Mouse (Mus musculus): ENCODE data around the gene Pde4d. TPM values are rescaled to one million over a fixed set of nuclear protein-coding genes. Genes with fewer than 3 reads are reported as not detected.

Gene Pde4d
- polyA plus RNA-seq, 1 experiment from 2014 or later: 32.1 TPM

GRCm38 (mm10) chr13:109233911-109234613 is 784.3 kb downstream of the Pde4d start:
- Histone ChIP-seq H3K27ac (ENCODE audit: low read depth, low read length) (no peak overlapping the region), H3K4me2 (ENCODE audit: low read depth, low read length) (no peak overlapping the region), H3K4me1 (ENCODE audit: control insufficient read depth, insufficient read depth, low read length) (no peaks in the 10 kb centered on the region), H3K9me3 (ENCODE audit: control insufficient read depth, low read length) (no peaks in the 10 kb centered on the region), H3K36me3 (ENCODE audit: control insufficient read depth, insufficient read depth, low read length) (no peaks in the 10 kb centered on the region), H3K9ac (replicated peaks; ENCODE audit: low read depth, low read length) (no peak overlapping the region), H3K4me3 (ENCODE audit: low read depth, low read length) (no peak overlapping the region), H3K27me3 (ENCODE audit: control insufficient read depth, insufficient read depth, low read length) (no peaks in the 10 kb centered on the region)
- ATAC-seq (ENCODE audit: low read depth): peak; percentile 25; the same call in 1 of the 2 replicates
- WGBS: 51% methylated on average over 5 of the region's 5 CpGs

GRCm38 (mm10) chr13:109236047-109236446 is 786.3 kb downstream of the Pde4d start:
- no peaks in the 10 kb centered on the region for H3K9me3 ChIP-seq (ENCODE audit: control insufficient read depth, low read length)
- no peak overlapping the region for H3K4me3 ChIP-seq (ENCODE audit: low read depth, low read length)
- no peaks in the 10 kb centered on the region for H3K4me1 ChIP-seq (ENCODE audit: control insufficient read depth, insufficient read depth, low read length)
- no peak overlapping the region for H3K4me2 ChIP-seq (ENCODE audit: low read depth, low read length)
- no peaks in the 10 kb centered on the region for H3K36me3 ChIP-seq (ENCODE audit: control insufficient read depth, insufficient read depth, low read length)
- no peaks in the 10 kb centered on the region for H3K27me3 ChIP-seq (ENCODE audit: control insufficient read depth, insufficient read depth, low read length)
- ATAC-seq (ENCODE audit: low read depth): no peak
- WGBS: 82% methylated on average over 4 of the region's 4 CpGs
- H3K27ac ChIP-seq (ENCODE audit: low read depth, low read length): no peak overlapping the region
- H3K9ac ChIP-seq (replicated peaks; ENCODE audit: low read depth, low read length): no peak overlapping the region

- Histone ChIP-seq H3K4me2 (ENCODE audit: low read depth, low read length) (no peak overlapping the region), H3K27ac (ENCODE audit: low read depth, low read length) (no peak overlapping the region), H3K4me1 (ENCODE audit: control insufficient read depth, insufficient read depth, low read length) (peaks cover 6% of the 10 kb centered on the region; the same call in 1 of the 2 replicates), H3K36me3 (ENCODE audit: control insufficient read depth, insufficient read depth, low read length) (no peaks in the 10 kb centered on the region), H3K9ac (replicated peaks; ENCODE audit: low read depth, low read length) (no peak overlapping the region), H3K9me3 (ENCODE audit: control insufficient read depth, low read length) (no peaks in the 10 kb centered on the region), H3K4me3 (ENCODE audit: low read depth, low read length) (no peak overlapping the region), H3K27me3 (ENCODE audit: control insufficient read depth, insufficient read depth, low read length) (no peaks in the 10 kb centered on the region)
- 75% methylated on average over 4 of the region's 4 CpGs for WGBS
- ATAC-seq (ENCODE audit: low read depth): no peak
These were observed 788.9 kb downstream of the Pde4d start for GRCm38 (mm10) chr13:109238670-109239069.

- H3K4me3 ChIP-seq (ENCODE audit: low read depth, low read length): no peak overlapping the region
- no peak overlapping the region for H3K4me2 ChIP-seq (ENCODE audit: low read depth, low read length)
- WGBS: 70% methylated on average over 11 of the region's 11 CpGs
- H3K27ac ChIP-seq (ENCODE audit: low read depth, low read length): no peak overlapping the region
- peak; percentile 35; the same call in 1 of the 2 replicates for ATAC-seq (ENCODE audit: low read depth)
- H3K27me3 ChIP-seq (ENCODE audit: control insufficient read depth, insufficient read depth, low read length): no peaks in the 10 kb centered on the region
- H3K9ac ChIP-seq (replicated peaks; ENCODE audit: low read depth, low read length): no peak overlapping the region
- no peaks in the 10 kb centered on the region for H3K36me3 ChIP-seq (ENCODE audit: control insufficient read depth, insufficient read depth, low read length)
- H3K9me3 ChIP-seq (ENCODE audit: control insufficient read depth, low read length): no peaks in the 10 kb centered on the region
- peaks cover 6% of the 10 kb centered on the region; the same call in 1 of the 2 replicates for H3K4me1 ChIP-seq (ENCODE audit: control insufficient read depth, insufficient read depth, low read length)
These were observed 789.5 kb downstream of the Pde4d start for GRCm38 (mm10) chr13:109239296-109239695.

GRCm38 (mm10) chr13:109242456-109243050 is 792.8 kb downstream of the Pde4d start:
- H3K27me3 ChIP-seq (ENCODE audit: control insufficient read depth, insufficient read depth, low read length): no peaks in the 10 kb centered on the region
- no peak overlapping the region for H3K4me3 ChIP-seq (ENCODE audit: low read depth, low read length)
- H3K4me2 ChIP-seq (ENCODE audit: low read depth, low read length): no peak overlapping the region
- H3K9ac ChIP-seq (replicated peaks; ENCODE audit: low read depth, low read length): no peak overlapping the region
- H3K9me3 ChIP-seq (ENCODE audit: control insufficient read depth, low read length): no peaks in the 10 kb centered on the region
- H3K27ac ChIP-seq (ENCODE audit: low read depth, low read length): no peak overlapping the region
- H3K4me1 ChIP-seq (ENCODE audit: control insufficient read depth, insufficient read depth, low read length): peaks cover 6% of the 10 kb centered on the region; the same call in 1 of the 2 replicates
- no peak for ATAC-seq (ENCODE audit: low read depth)
- H3K36me3 ChIP-seq (ENCODE audit: control insufficient read depth, insufficient read depth, low read length): no peaks in the 10 kb centered on the region
- WGBS: 60% methylated on average over 9 of the region's 9 CpGs

GRCm38 (mm10) chr13:109243160-109243559 is 793.4 kb downstream of the Pde4d start:
- H3K4me1 ChIP-seq (ENCODE audit: control insufficient read depth, insufficient read depth, low read length): peaks cover 6% of the 10 kb centered on the region; the same call in 1 of the 2 replicates
- WGBS: 31% methylated on average over 3 of the region's 3 CpGs
- no peak overlapping the region for H3K9ac ChIP-seq (replicated peaks; ENCODE audit: low read depth, low read length)
- no peaks in the 10 kb centered on the region for H3K36me3 ChIP-seq (ENCODE audit: control insufficient read depth, insufficient read depth, low read length)
- no peak overlapping the region for H3K4me2 ChIP-seq (ENCODE audit: low read depth, low read length)
- ATAC-seq (ENCODE audit: low read depth): peak; percentile 61; the same call in 1 of the 2 replicates
- no peaks in the 10 kb centered on the region for H3K27me3 ChIP-seq (ENCODE audit: control insufficient read depth, insufficient read depth, low read length)
- no peak overlapping the region for H3K27ac ChIP-seq (ENCODE audit: low read depth, low read length)
- no peaks in the 10 kb centered on the region for H3K9me3 ChIP-seq (ENCODE audit: control insufficient read depth, low read length)
- H3K4me3 ChIP-seq (ENCODE audit: low read depth, low read length): no peak overlapping the region

GRCm38 (mm10) chr13:109247061-109247460 is 797.3 kb downstream of the Pde4d start:
- no peaks in the 10 kb centered on the region for H3K27me3 ChIP-seq (ENCODE audit: control insufficient read depth, insufficient read depth, low read length)
- no peak overlapping the region for H3K9ac ChIP-seq (replicated peaks; ENCODE audit: low read depth, low read length)
- no peak overlapping the region for H3K4me3 ChIP-seq (ENCODE audit: low read depth, low read length)
- H3K27ac ChIP-seq (ENCODE audit: low read depth, low read length): no peak overlapping the region
- 91% methylated on average over 4 of the region's 4 CpGs for WGBS
- H3K36me3 ChIP-seq (ENCODE audit: control insufficient read depth, insufficient read depth, low read length): no peaks in the 10 kb centered on the region
- H3K4me1 ChIP-seq (ENCODE audit: control insufficient read depth, insufficient read depth, low read length): peaks cover 6% of the 10 kb centered on the region; the same call in 1 of the 2 replicates
- ATAC-seq (ENCODE audit: low read depth): no peak
- H3K9me3 ChIP-seq (ENCODE audit: control insufficient read depth, low read length): no peaks in the 10 kb centered on the region
- no peak overlapping the region for H3K4me2 ChIP-seq (ENCODE audit: low read depth, low read length)

- H3K27ac ChIP-seq (ENCODE audit: low read depth, low read length): no peak overlapping the region
- H3K4me2 ChIP-seq (ENCODE audit: low read depth, low read length): no peak overlapping the region
- no peaks in the 10 kb centered on the region for H3K27me3 ChIP-seq (ENCODE audit: control insufficient read depth, insufficient read depth, low read length)
- no peaks in the 10 kb centered on the region for H3K4me1 ChIP-seq (ENCODE audit: control insufficient read depth, insufficient read depth, low read length)
- ATAC-seq (ENCODE audit: low read depth): no peak
- no peak overlapping the region for H3K9ac ChIP-seq (replicated peaks; ENCODE audit: low read depth, low read length)
- no peaks in the 10 kb centered on the region for H3K36me3 ChIP-seq (ENCODE audit: control insufficient read depth, insufficient read depth, low read length)
- H3K4me3 ChIP-seq (ENCODE audit: low read depth, low read length): no peak overlapping the region
- no peaks in the 10 kb centered on the region for H3K9me3 ChIP-seq (ENCODE audit: control insufficient read depth, low read length)
These were observed 799.6 kb downstream of the Pde4d start for GRCm38 (mm10) chr13:109249315-109249714.

- H3K9me3 ChIP-seq (ENCODE audit: control insufficient read depth, low read length): no peaks in the 10 kb centered on the region
- no peaks in the 10 kb centered on the region for H3K36me3 ChIP-seq (ENCODE audit: control insufficient read depth, insufficient read depth, low read length)
- H3K27ac ChIP-seq (ENCODE audit: low read depth, low read length): no peak overlapping the region
- ATAC-seq (ENCODE audit: low read depth): no peak
- 0 out of 2 replicates have a peak, but pooled peaks cover 3% of the 10 kb centered on the region for H3K4me1 ChIP-seq (ENCODE audit: control insufficient read depth, insufficient read depth, low read length)
- 64% methylated on average over 4 of the region's 4 CpGs for WGBS
- H3K4me3 ChIP-seq (ENCODE audit: low read depth, low read length): no peak overlapping the region
- no peaks in the 10 kb centered on the region for H3K27me3 ChIP-seq (ENCODE audit: control insufficient read depth, insufficient read depth, low read length)
- H3K4me2 ChIP-seq (ENCODE audit: low read depth, low read length): no peak overlapping the region
- no peak overlapping the region for H3K9ac ChIP-seq (replicated peaks; ENCODE audit: low read depth, low read length)
These were observed 805.9 kb downstream of the Pde4d start for GRCm38 (mm10) chr13:109255634-109256033.

All from neural tube, embryonic 14.5 days (tissue).